Mouse (Mus musculus): ENCODE data around the gene Pth2. TPM values are rescaled to one million over a fixed set of nuclear protein-coding genes. Genes with fewer than 3 reads are reported as not detected.
A peak's percentile ranks its signal among the peaks of the same experiment; 100 is the strongest.

Gene Pth2
- total and polyA plus RNA-seq, 2 experiments: not detected

GRCm38 (mm10) chr7:45182199-45182601 is 1.4 kb downstream of the Pth2 start:
- Histone ChIP-seq H3K27me3 (ENCODE audit: control insufficient read depth, insufficient read depth, low read length) (peaks cover 27% of the 10 kb centered on the region), H3K9ac (ENCODE audit: low read depth, low read length) (no peak overlapping the region; the same call in 1 of the 2 replicates), H3K79me2 (ENCODE audit: control insufficient read depth, insufficient read depth, low read length) (no peaks in the 10 kb centered on the region), H3K27ac (replicated peaks; ENCODE audit: insufficient read depth, low read depth, low read length) (no peak overlapping the region), H3K36me3 (ENCODE audit: control insufficient read depth, insufficient read depth, low read length) (no peaks in the 10 kb centered on the region), H3K4me3 (ENCODE audit: insufficient read depth, low read depth, low read length) (peak overlapping the region; percentile 26; the same call in 1 of the 2 replicates), H3K4me1 (ENCODE audit: control insufficient read depth, insufficient read depth, low read length) (peaks cover 5% of the 10 kb centered on the region; the same call in 1 of the 2 replicates)
- WGBS: under 1% methylated on average over 34 of the region's 34 CpGs
- DNase-seq (ENCODE audit: extremely low read depth, low read depth, low spot score): peak; percentile 79
- TF ChIP-seq CTCF (IDR thresholded peaks at IDR 0.05; ENCODE audit: low read depth, low read length) (no peak), POLR2A (IDR thresholded peaks at IDR 0.05; ENCODE audit: extremely low read depth, insufficient read depth, low read length) (no peak)

GRCm38 (mm10) chr7:45182606-45183005 is 1.8 kb downstream of the Pth2 start:
- WGBS: 12% methylated on average over 11 of the region's 11 CpGs
- DNase-seq (ENCODE audit: extremely low read depth, low read depth, low spot score): no peak

GRCm38 (mm10) chr7:45183672-45184071 is 2.9 kb downstream of the Pth2 start:
- Histone ChIP-seq H3K4me1 (ENCODE audit: control insufficient read depth, insufficient read depth, low read length) (peaks cover 5% of the 10 kb centered on the region; the same call in 1 of the 2 replicates), H3K4me3 (ENCODE audit: insufficient read depth, low read depth, low read length) (no peak overlapping the region), H3K27ac (replicated peaks; ENCODE audit: insufficient read depth, low read depth, low read length) (no peak overlapping the region), H3K27me3 (ENCODE audit: control insufficient read depth, insufficient read depth, low read length) (peaks cover 20% of the 10 kb centered on the region), H3K79me2 (ENCODE audit: control insufficient read depth, insufficient read depth, low read length) (no peaks in the 10 kb centered on the region), H3K36me3 (ENCODE audit: control insufficient read depth, insufficient read depth, low read length) (no peaks in the 10 kb centered on the region), H3K9ac (ENCODE audit: low read depth, low read length) (no peak overlapping the region)
- TF ChIP-seq POLR2A (IDR thresholded peaks at IDR 0.05; ENCODE audit: extremely low read depth, insufficient read depth, low read length) (no peak), CTCF (IDR thresholded peaks at IDR 0.05; ENCODE audit: low read depth, low read length) (no peak)
- WGBS: 72% methylated on average over 7 of the region's 7 CpGs
- no peak for DNase-seq (ENCODE audit: extremely low read depth, low read depth, low spot score)

More at GRCm38 (mm10) chr7:45182606-45183005, 1.8 kb downstream of the Pth2 start:
- Histone ChIP-seq H3K27ac (replicated peaks; ENCODE audit: insufficient read depth, low read depth, low read length) (no peak overlapping the region), H3K9ac (ENCODE audit: low read depth, low read length) (no peak overlapping the region; the same call in 1 of the 2 replicates), H3K27me3 (ENCODE audit: control insufficient read depth, insufficient read depth, low read length) (peaks cover 23% of the 10 kb centered on the region), H3K36me3 (ENCODE audit: control insufficient read depth, insufficient read depth, low read length) (no peaks in the 10 kb centered on the region), H3K4me1 (ENCODE audit: control insufficient read depth, insufficient read depth, low read length) (peaks cover 5% of the 10 kb centered on the region; the same call in 1 of the 2 replicates), H3K4me3 (ENCODE audit: insufficient read depth, low read depth, low read length) (no peak overlapping the region), H3K79me2 (ENCODE audit: control insufficient read depth, insufficient read depth, low read length) (no peaks in the 10 kb centered on the region)
- TF ChIP-seq POLR2A (IDR thresholded peaks at IDR 0.05; ENCODE audit: extremely low read depth, insufficient read depth, low read length) (no peak), CTCF (IDR thresholded peaks at IDR 0.05; ENCODE audit: low read depth, low read length) (no peak)

GRCm38 (mm10) chr7:45185921-45186320 is 5.1 kb downstream of the Pth2 start:
- H3K27me3 ChIP-seq (ENCODE audit: control insufficient read depth, insufficient read depth, low read length): peaks cover 23% of the 10 kb centered on the region

GRCm38 (mm10) chr7:45189600-45189999 is 8.8 kb downstream of the Pth2 start:
- Histone ChIP-seq H3K4me1 (ENCODE audit: control insufficient read depth, insufficient read depth, low read length) (no peaks in the 10 kb centered on the region), H3K27me3 (ENCODE audit: control insufficient read depth, insufficient read depth, low read length) (peaks cover 10% of the 10 kb centered on the region), H3K36me3 (ENCODE audit: control insufficient read depth, insufficient read depth, low read length) (no peaks in the 10 kb centered on the region), H3K9ac (ENCODE audit: low read depth, low read length) (no peak overlapping the region), H3K79me2 (ENCODE audit: control insufficient read depth, insufficient read depth, low read length) (no peaks in the 10 kb centered on the region), H3K27ac (replicated peaks; ENCODE audit: insufficient read depth, low read depth, low read length) (no peak overlapping the region), H3K4me3 (ENCODE audit: insufficient read depth, low read depth, low read length) (no peak overlapping the region)
- no peak for DNase-seq (ENCODE audit: extremely low read depth, low read depth, low spot score)
- WGBS: 53% methylated on average over 16 of the region's 16 CpGs
- TF ChIP-seq CTCF (IDR thresholded peaks at IDR 0.05; ENCODE audit: low read depth, low read length) (no peak), POLR2A (IDR thresholded peaks at IDR 0.05; ENCODE audit: extremely low read depth, insufficient read depth, low read length) (no peak)

More at GRCm38 (mm10) chr7:45185921-45186320, 5.1 kb downstream of the Pth2 start:
- no peaks in the 10 kb centered on the region for H3K36me3 ChIP-seq (ENCODE audit: control insufficient read depth, insufficient read depth, low read length)
- no peak overlapping the region for H3K9ac ChIP-seq (ENCODE audit: low read depth, low read length)
- H3K4me1 ChIP-seq (ENCODE audit: control insufficient read depth, insufficient read depth, low read length): peaks cover 5% of the 10 kb centered on the region; the same call in 1 of the 2 replicates
- TF ChIP-seq POLR2A (IDR thresholded peaks at IDR 0.05; ENCODE audit: extremely low read depth, insufficient read depth, low read length): no peak
- no peak for TF ChIP-seq CTCF (IDR thresholded peaks at IDR 0.05; ENCODE audit: low read depth, low read length)
- H3K4me3 ChIP-seq (ENCODE audit: insufficient read depth, low read depth, low read length): no peak overlapping the region
- DNase-seq (ENCODE audit: extremely low read depth, low read depth, low spot score): no peak
- no peak overlapping the region for H3K27ac ChIP-seq (replicated peaks; ENCODE audit: insufficient read depth, low read depth, low read length)
- 70% methylated on average over 7 of the region's 7 CpGs for WGBS
- no peaks in the 10 kb centered on the region for H3K79me2 ChIP-seq (ENCODE audit: control insufficient read depth, insufficient read depth, low read length)

- Histone ChIP-seq H3K27ac (replicated peaks; ENCODE audit: insufficient read depth, low read depth, low read length) (no peak overlapping the region), H3K27me3 (ENCODE audit: control insufficient read depth, insufficient read depth, low read length) (peaks cover 10% of the 10 kb centered on the region), H3K36me3 (ENCODE audit: control insufficient read depth, insufficient read depth, low read length) (no peaks in the 10 kb centered on the region), H3K9ac (ENCODE audit: low read depth, low read length) (no peak overlapping the region), H3K4me3 (ENCODE audit: insufficient read depth, low read depth, low read length) (no peak overlapping the region), H3K79me2 (ENCODE audit: control insufficient read depth, insufficient read depth, low read length) (no peaks in the 10 kb centered on the region), H3K4me1 (ENCODE audit: control insufficient read depth, insufficient read depth, low read length) (no peaks in the 10 kb centered on the region)
- TF ChIP-seq POLR2A (IDR thresholded peaks at IDR 0.05; ENCODE audit: extremely low read depth, insufficient read depth, low read length): no peak
- no peak for TF ChIP-seq CTCF (IDR thresholded peaks at IDR 0.05; ENCODE audit: low read depth, low read length)
- DNase-seq (ENCODE audit: extremely low read depth, low read depth, low spot score): no peak
- WGBS: 88% methylated on average over 6 of the region's 6 CpGs
These were observed 9.4 kb downstream of the Pth2 start for GRCm38 (mm10) chr7:45190186-45190585.
